Mouse (Mus musculus) liver, embryonic 13.5 days (tissue): ENCODE data around the gene Olfr201. TPM values are rescaled to one million over a fixed set of nuclear protein-coding genes. Genes with fewer than 3 reads are reported as not detected.
A peak's percentile ranks its signal among the peaks of the same experiment; 100 is the strongest.
"Not testable (repeated sequence)": the region's sequence is repeated elsewhere in the genome, so short reads cannot be mapped to it uniquely, and the experiment has no call there.

Experiments used
- ATAC-seq: fragments of 200-750 bp; cut with Nextera tagmentation; 2 replicates; pipeline ENCODE4 v1.8.0; 2017; ENCODE audit warnings: low read depth, mild to moderate bottlenecking, moderate number of reproducible peaks, moderate library complexity
- DNase-seq: peaks from one replicate; pipeline ENCODE4 v3.0.0; 2022
- H3K27ac ChIP-seq: fragments of 300-500 bp; sonication (generic); 2 replicates; pipeline ENCODE4 v1.5.1; 2015; ENCODE audit warnings: moderate library complexity, mild to moderate bottlenecking, inconsistent platforms
- H3K27me3 ChIP-seq: fragments of 300-500 bp; sonication (generic); 2 replicates; pipeline ENCODE4 v1.6.1; 2015; ENCODE audit warnings: mild to moderate bottlenecking, inconsistent platforms
- H3K36me3 ChIP-seq: fragments of 300-500 bp; sonication (generic); 2 replicates; pipeline ENCODE4 v1.6.1; 2015; ENCODE audit warnings: mild to moderate bottlenecking, inconsistent platforms
- H3K4me1 ChIP-seq: fragments of 300-500 bp; sonication (generic); replicated peaks from 2 replicates; pipeline ENCODE4 v1.6.1; 2015; ENCODE audit warnings: inconsistent platforms
- H3K4me2 ChIP-seq: fragments of 300-500 bp; sonication (generic); 2 replicates; pipeline ENCODE4 v1.6.1; 2015; ENCODE audit warnings: inconsistent platforms, mild to moderate bottlenecking, moderate library complexity
- H3K4me3 ChIP-seq: fragments of 300-500 bp; sonication (generic); replicated peaks from 2 replicates; pipeline ENCODE4 v1.5.1; 2015; ENCODE audit warnings: mild to moderate bottlenecking, inconsistent platforms
- H3K9ac ChIP-seq: fragments of 300-500 bp; sonication (generic); 2 replicates; pipeline ENCODE4 v1.6.1; 2015; ENCODE audit warnings: mild to moderate bottlenecking, inconsistent platforms
- H3K9me3 ChIP-seq: fragments of 300-500 bp; sonication (generic); replicated peaks from 2 replicates; pipeline ENCODE4 v1.6.1; 2016; ENCODE audit warnings: inconsistent platforms
- WGBS: fragments of 180-500 bp; shearing (Covaris S2); methylation state at CpG from one replicate; pipeline ENCODE4 v1.1.7; 2015; ENCODE audit not compliant: insufficient replicate concordance; 5-methylcytosine and 5-hydroxymethylcytosine counted together
- polyA plus RNA-seq: library from polyadenylated mRNA; unstranded; fragments of >200 nt; fragmentation: Nextera tagmentation; extraction: Ambion mirVana; gene quantifications from 2 replicates; pipeline ENCODE4 v1.2.1, GENCODE M21; 2015

Olfr201 gene
- polyA plus RNA-seq: 0.15 and 0.31 TPM in 2 replicates

- H3K4me2 ChIP-seq, H3K27me3 ChIP-seq, ATAC-seq, H3K4me3 ChIP-seq, H3K4me1 ChIP-seq, DNase-seq, H3K36me3 ChIP-seq, H3K27ac ChIP-seq, H3K9ac ChIP-seq, H3K9me3 ChIP-seq: not testable (repeated sequence)
- 71% methylated on average over 4 of the region's 4 CpGs for WGBS
Measured at GRCm38 (mm10) chr16:59272532-59272931, at the start of gene Olfr201. Gene Olfr201, minus strand, starts transcription at chr16:59272632.

GRCm38 (mm10) chr16:59318148-59318547 lies 45.7 kb upstream of the Olfr201 start, which contains the start of gene Olfr204:
Gene Olfr204, minus strand, starts transcription at chr16:59318248.
- no peak for ATAC-seq
- DNase-seq: no peak
- Histone ChIP-seq H3K9me3 (no peaks in the 10 kb centered on the region), H3K27me3 (no peaks in the 10 kb centered on the region), H3K4me1 (no peaks in the 10 kb centered on the region), H3K4me2 (no peak within 1 kb of the TSS), H3K9ac (no peak within 1 kb of the TSS), H3K36me3 (no peaks in the 10 kb centered on the region), H3K27ac (no peak within 1 kb of the TSS), H3K4me3 (no peak within 1 kb of the TSS)

- no peaks in the 10 kb centered on the region for H3K4me1 ChIP-seq
- no peaks in the 10 kb centered on the region for H3K9me3 ChIP-seq
- no peak within 1 kb of the TSS for H3K9ac ChIP-seq
- DNase-seq (no peak), ATAC-seq (no peak)
- H3K27me3 ChIP-seq: no peaks in the 10 kb centered on the region
- no peak within 1 kb of the TSS for H3K27ac ChIP-seq
- 59% methylated on average over 2 of the region's 2 CpGs for WGBS
- H3K4me2 ChIP-seq: no peak within 1 kb of the TSS
- no peaks in the 10 kb centered on the region for H3K36me3 ChIP-seq
- no peak within 1 kb of the TSS for H3K4me3 ChIP-seq
Measured at GRCm38 (mm10) chr16:59298581-59298980, 26.1 kb upstream of the Olfr201 start, which contains the start of gene Olfr203. Gene Olfr203, plus strand, starts transcription at chr16:59298881.

- not testable (repeated sequence) for H3K27me3 ChIP-seq, H3K4me3 ChIP-seq, H3K9me3 ChIP-seq, ATAC-seq, H3K36me3 ChIP-seq, H3K27ac ChIP-seq, H3K4me1 ChIP-seq, H3K9ac ChIP-seq, DNase-seq, H3K4me2 ChIP-seq
- WGBS: 39% methylated on average over 9 of the region's 9 CpGs
Measured at GRCm38 (mm10) chr16:59287576-59287975, 15.1 kb upstream of the Olfr201 start.

- H3K4me3 ChIP-seq: no peak within 1 kb of the TSS
- H3K36me3 ChIP-seq: no peaks in the 10 kb centered on the region
- H3K4me1 ChIP-seq: no peaks in the 10 kb centered on the region
- no peaks in the 10 kb centered on the region for H3K9me3 ChIP-seq
- DNase-seq: no peak
- H3K27ac ChIP-seq: no peak within 1 kb of the TSS
- 68% methylated on average over 1 of the region's 1 CpGs for WGBS
- H3K27me3 ChIP-seq: no peaks in the 10 kb centered on the region
- no peak within 1 kb of the TSS for H3K9ac ChIP-seq
- no peak for ATAC-seq
- H3K4me2 ChIP-seq: no peak within 1 kb of the TSS
Measured at GRCm38 (mm10) chr16:59286693-59287092, 14.3 kb upstream of the Olfr201 start, which contains the start of gene Olfr202. Gene Olfr202, minus strand, starts transcription at chr16:59286793.

GRCm38 (mm10) chr16:59283476-59283875 lies 11.0 kb upstream of the Olfr201 start:
- Histone ChIP-seq H3K4me1 (no peaks in the 10 kb centered on the region), H3K9me3 (no peaks in the 10 kb centered on the region), H3K9ac (no peak overlapping the region), H3K27me3 (no peaks in the 10 kb centered on the region), H3K27ac (no peak overlapping the region), H3K36me3 (no peaks in the 10 kb centered on the region), H3K4me2 (no peak overlapping the region), H3K4me3 (no peak overlapping the region)
- 42% methylated on average over 1 of the region's 1 CpGs for WGBS
- DNase-seq (no peak), ATAC-seq (no peak)

- Histone ChIP-seq H3K9ac (no peak overlapping the region), H3K36me3 (no peaks in the 10 kb centered on the region), H3K27ac (no peak overlapping the region), H3K4me2 (no peak overlapping the region), H3K4me1 (no peaks in the 10 kb centered on the region), H3K9me3 (no peaks in the 10 kb centered on the region), H3K27me3 (no peaks in the 10 kb centered on the region), H3K4me3 (no peak overlapping the region)
- peak; percentile 32 for DNase-seq
- 34% methylated on average over 3 of the region's 3 CpGs for WGBS
- ATAC-seq: peak; percentile 99
Measured at GRCm38 (mm10) chr16:59280542-59280941, 8.1 kb upstream of the Olfr201 start.

GRCm38 (mm10) chr16:59269097-59269496 lies 3.3 kb downstream of the Olfr201 start:
- not testable (repeated sequence) for H3K4me3 ChIP-seq, H3K36me3 ChIP-seq, H3K27ac ChIP-seq, DNase-seq, H3K9me3 ChIP-seq, ATAC-seq, H3K4me2 ChIP-seq, H3K9ac ChIP-seq, H3K4me1 ChIP-seq, H3K27me3 ChIP-seq
- 41% methylated on average over 4 of the region's 4 CpGs for WGBS

- Histone ChIP-seq H3K4me1 (no peaks in the 10 kb centered on the region), H3K4me3 (no peak overlapping the region), H3K4me2 (no peak overlapping the region), H3K9me3 (no peaks in the 10 kb centered on the region), H3K27me3 (no peaks in the 10 kb centered on the region), H3K27ac (no peak overlapping the region), H3K36me3 (no peaks in the 10 kb centered on the region), H3K9ac (no peak overlapping the region)
- ATAC-seq: no peak
- no peak for DNase-seq
- 69% methylated on average over 17 of the region's 17 CpGs for WGBS
Measured at GRCm38 (mm10) chr16:59249684-59250083, 22.7 kb downstream of the Olfr201 start.

- not testable (repeated sequence) for H3K27ac ChIP-seq, H3K4me1 ChIP-seq, H3K36me3 ChIP-seq, ATAC-seq, H3K27me3 ChIP-seq, H3K4me2 ChIP-seq, DNase-seq, H3K4me3 ChIP-seq, H3K9me3 ChIP-seq, H3K9ac ChIP-seq
- WGBS: 32% methylated on average over 1 of the region's 1 CpGs
Measured at GRCm38 (mm10) chr16:59219667-59220066, 52.8 kb downstream of the Olfr201 start, which contains the start of gene Olfr199. Gene Olfr199, minus strand, starts transcription at chr16:59219767.

GRCm38 (mm10) chr16:59217861-59218260 lies 54.6 kb downstream of the Olfr201 start:
- 51% methylated on average over 3 of the region's 3 CpGs for WGBS
- not testable (repeated sequence) for H3K9me3 ChIP-seq, H3K27ac ChIP-seq, H3K4me1 ChIP-seq, H3K9ac ChIP-seq, H3K36me3 ChIP-seq, H3K4me2 ChIP-seq, DNase-seq, H3K4me3 ChIP-seq, H3K27me3 ChIP-seq, ATAC-seq
